Mouse (Mus musculus): ENCODE measurements around the gene Phactr1. TPM values are rescaled to one million over a fixed set of nuclear protein-coding genes. Genes with fewer than 3 reads are reported as not detected.
A peak's percentile ranks its signal among the peaks of the same experiment; 100 is the strongest.

Gene Phactr1
- polyA plus RNA-seq, 1 experiment from 2014 or later = 12.6 TPM

GRCm38 (mm10) chr13:42839358-42839757 is 158.9 kb downstream of the Phactr1 start:
- H3K4me2 ChIP-seq (ENCODE audit: low read depth, low read length) = no peak overlapping the region
- no peak overlapping the region for H3K27ac ChIP-seq (replicated peaks; ENCODE audit: low read depth, low read length)
- no peaks in the 10 kb centered on the region for H3K4me1 ChIP-seq (ENCODE audit: control insufficient read depth, insufficient read depth, low read length)
- H3K36me3 ChIP-seq (replicated peaks; ENCODE audit: control insufficient read depth, insufficient read depth, low read depth, low read length) = no peaks in the 10 kb centered on the region
- WGBS = 79% methylated on average over 2 of the region's 2 CpGs
- H3K27me3 ChIP-seq (ENCODE audit: control insufficient read depth, insufficient read depth, low read length) = no peaks in the 10 kb centered on the region
- H3K4me3 ChIP-seq (ENCODE audit: low read depth, low read length) = no peak overlapping the region
- H3K9me3 ChIP-seq (replicated peaks; ENCODE audit: control insufficient read depth, low read length) = no peaks in the 10 kb centered on the region
- ATAC-seq (replicated peaks; ENCODE audit: insufficient number of reproducible peaks, low FRiP score, low TSS enrichment, low read depth) (no peak), DNase-seq (ENCODE audit: low spot score) (no peak)
- H3K9ac ChIP-seq (replicated peaks; ENCODE audit: low read length) = no peak overlapping the region

- Histone ChIP-seq H3K4me1 (ENCODE audit: control insufficient read depth, insufficient read depth, low read length) (no peaks in the 10 kb centered on the region), H3K9me3 (replicated peaks; ENCODE audit: control insufficient read depth, low read length) (no peaks in the 10 kb centered on the region), H3K36me3 (replicated peaks; ENCODE audit: control insufficient read depth, insufficient read depth, low read depth, low read length) (no peaks in the 10 kb centered on the region), H3K27me3 (ENCODE audit: control insufficient read depth, insufficient read depth, low read length) (no peaks in the 10 kb centered on the region), H3K9ac (replicated peaks; ENCODE audit: low read length) (no peak overlapping the region), H3K4me3 (ENCODE audit: low read depth, low read length) (no peak overlapping the region), H3K4me2 (ENCODE audit: low read depth, low read length) (no peak overlapping the region), H3K27ac (replicated peaks; ENCODE audit: low read depth, low read length) (no peak overlapping the region)
- ATAC-seq (replicated peaks; ENCODE audit: insufficient number of reproducible peaks, low FRiP score, low TSS enrichment, low read depth) = no peak
- WGBS = 79% methylated on average over 10 of the region's 10 CpGs
- no peak for DNase-seq (ENCODE audit: low spot score)
Observed at GRCm38 (mm10) chr13:42852086-42852485, 171.7 kb downstream of the Phactr1 start.

GRCm38 (mm10) chr13:42853900-42854595 is 173.6 kb downstream of the Phactr1 start:
- H3K4me3 ChIP-seq (ENCODE audit: low read depth, low read length) = no peak overlapping the region
- H3K9ac ChIP-seq (replicated peaks; ENCODE audit: low read length) = no peak overlapping the region
- no peaks in the 10 kb centered on the region for H3K27me3 ChIP-seq (ENCODE audit: control insufficient read depth, insufficient read depth, low read length)
- H3K4me2 ChIP-seq (ENCODE audit: low read depth, low read length) = no peak overlapping the region
- ATAC-seq (replicated peaks; ENCODE audit: insufficient number of reproducible peaks, low FRiP score, low TSS enrichment, low read depth) = no peak
- H3K4me1 ChIP-seq (ENCODE audit: control insufficient read depth, insufficient read depth, low read length) = no peaks in the 10 kb centered on the region
- no peak overlapping the region for H3K27ac ChIP-seq (replicated peaks; ENCODE audit: low read depth, low read length)
- 20% methylated on average over 11 of the region's 11 CpGs for WGBS
- H3K9me3 ChIP-seq (replicated peaks; ENCODE audit: control insufficient read depth, low read length) = no peaks in the 10 kb centered on the region
- no peak for DNase-seq (ENCODE audit: low spot score)
- H3K36me3 ChIP-seq (replicated peaks; ENCODE audit: control insufficient read depth, insufficient read depth, low read depth, low read length) = no peaks in the 10 kb centered on the region

- Histone ChIP-seq H3K36me3 (replicated peaks; ENCODE audit: control insufficient read depth, insufficient read depth, low read depth, low read length) (no peaks in the 10 kb centered on the region), H3K9ac (replicated peaks; ENCODE audit: low read length) (peak overlapping the region; percentile 0; the same call in 1 of the 2 replicates), H3K9me3 (replicated peaks; ENCODE audit: control insufficient read depth, low read length) (no peaks in the 10 kb centered on the region), H3K4me3 (ENCODE audit: low read depth, low read length) (peak overlapping the region; percentile 23), H3K27ac (replicated peaks; ENCODE audit: low read depth, low read length) (no peak overlapping the region), H3K4me1 (ENCODE audit: control insufficient read depth, insufficient read depth, low read length) (no peaks in the 10 kb centered on the region), H3K27me3 (ENCODE audit: control insufficient read depth, insufficient read depth, low read length) (no peaks in the 10 kb centered on the region), H3K4me2 (ENCODE audit: low read depth, low read length) (peak overlapping the region; percentile 29)
- WGBS = 4% methylated on average over 21 of the region's 21 CpGs
- peak; percentile 57 for DNase-seq (ENCODE audit: low spot score)
- peak; percentile 52; the same call in 1 of the 2 replicates for ATAC-seq (replicated peaks; ENCODE audit: insufficient number of reproducible peaks, low FRiP score, low TSS enrichment, low read depth)
Observed at GRCm38 (mm10) chr13:42866162-42866941, 185.9 kb downstream of the Phactr1 start.

GRCm38 (mm10) chr13:42867026-42867425 is 186.6 kb downstream of the Phactr1 start:
- WGBS = 38% methylated on average over 6 of the region's 6 CpGs
- ATAC-seq (replicated peaks; ENCODE audit: insufficient number of reproducible peaks, low FRiP score, low TSS enrichment, low read depth) (no peak), DNase-seq (ENCODE audit: low spot score) (no peak)
- H3K4me2 ChIP-seq (ENCODE audit: low read depth, low read length) = no peak overlapping the region
- H3K4me3 ChIP-seq (ENCODE audit: low read depth, low read length) = no peak overlapping the region
- H3K4me1 ChIP-seq (ENCODE audit: control insufficient read depth, insufficient read depth, low read length) = no peaks in the 10 kb centered on the region
- no peaks in the 10 kb centered on the region for H3K27me3 ChIP-seq (ENCODE audit: control insufficient read depth, insufficient read depth, low read length)
- no peak overlapping the region for H3K9ac ChIP-seq (replicated peaks; ENCODE audit: low read length)
- no peaks in the 10 kb centered on the region for H3K36me3 ChIP-seq (replicated peaks; ENCODE audit: control insufficient read depth, insufficient read depth, low read depth, low read length)
- no peak overlapping the region for H3K27ac ChIP-seq (replicated peaks; ENCODE audit: low read depth, low read length)
- no peaks in the 10 kb centered on the region for H3K9me3 ChIP-seq (replicated peaks; ENCODE audit: control insufficient read depth, low read length)

- Histone ChIP-seq H3K36me3 (replicated peaks; ENCODE audit: control insufficient read depth, insufficient read depth, low read depth, low read length) (no peaks in the 10 kb centered on the region), H3K4me1 (ENCODE audit: control insufficient read depth, insufficient read depth, low read length) (no peaks in the 10 kb centered on the region), H3K27me3 (ENCODE audit: control insufficient read depth, insufficient read depth, low read length) (no peaks in the 10 kb centered on the region), H3K4me2 (ENCODE audit: low read depth, low read length) (no peak overlapping the region), H3K4me3 (ENCODE audit: low read depth, low read length) (no peak overlapping the region), H3K27ac (replicated peaks; ENCODE audit: low read depth, low read length) (no peak overlapping the region), H3K9ac (replicated peaks; ENCODE audit: low read length) (no peak overlapping the region), H3K9me3 (replicated peaks; ENCODE audit: control insufficient read depth, low read length) (no peaks in the 10 kb centered on the region)
- ATAC-seq (replicated peaks; ENCODE audit: insufficient number of reproducible peaks, low FRiP score, low TSS enrichment, low read depth) (no peak), DNase-seq (ENCODE audit: low spot score) (no peak)
- whole genome bisulfite sequencing = 50% methylated on average over 1 of the region's 1 CpGs
Observed at GRCm38 (mm10) chr13:42872125-42872524, 191.7 kb downstream of the Phactr1 start.

GRCm38 (mm10) chr13:42878346-42878745 is 197.9 kb downstream of the Phactr1 start:
- DNase-seq (ENCODE audit: low spot score) = no peak
- H3K27me3 ChIP-seq (ENCODE audit: control insufficient read depth, insufficient read depth, low read length) = no peaks in the 10 kb centered on the region
- H3K9me3 ChIP-seq (replicated peaks; ENCODE audit: control insufficient read depth, low read length) = no peaks in the 10 kb centered on the region
- no peak overlapping the region for H3K4me2 ChIP-seq (ENCODE audit: low read depth, low read length)
- H3K4me1 ChIP-seq (ENCODE audit: control insufficient read depth, insufficient read depth, low read length) = no peaks in the 10 kb centered on the region
- H3K27ac ChIP-seq (replicated peaks; ENCODE audit: low read depth, low read length) = no peak overlapping the region
- no peak for ATAC-seq (replicated peaks; ENCODE audit: insufficient number of reproducible peaks, low FRiP score, low TSS enrichment, low read depth)
- H3K36me3 ChIP-seq (replicated peaks; ENCODE audit: control insufficient read depth, insufficient read depth, low read depth, low read length) = no peaks in the 10 kb centered on the region
- 48% methylated on average over 2 of the region's 2 CpGs for WGBS
- no peak overlapping the region for H3K9ac ChIP-seq (replicated peaks; ENCODE audit: low read length)
- H3K4me3 ChIP-seq (ENCODE audit: low read depth, low read length) = no peak overlapping the region

All from embryonic facial prominence, embryonic 11.5 days (tissue).